Mouse (Mus musculus) midbrain, embryonic 14.5 days (tissue): ENCODE measurements around the gene Polr3h. TPM values are rescaled to one million over a fixed set of nuclear protein-coding genes. Genes with fewer than 3 reads are reported as not detected.

Source experiments
- ATAC-seq: fragments of 200-750 bp; cut with Nextera tagmentation; 2 replicates; pipeline ENCODE4 v1.8.0; 2017; ENCODE audit warnings: moderate number of reproducible peaks, moderate library complexity; ENCODE audit not compliant: low FRiP score, low TSS enrichment
- DNase-seq: peaks from one replicate; pipeline ENCODE4 v3.0.0-alpha.2; 2015
- H3K27ac ChIP-seq: fragments of 300-500 bp; sonication (generic); replicated peaks from 2 replicates; pipeline ENCODE4 v1.5.1; 2014; ENCODE audit warnings: mild to moderate bottlenecking, low read depth, low read length, moderate library complexity
- H3K27me3 ChIP-seq: fragments of 300-500 bp; sonication (generic); 2 replicates; pipeline ENCODE4 v1.6.1; 2014; ENCODE audit warnings: low read length, control low read depth, mixed read lengths; ENCODE audit not compliant: control insufficient read depth, insufficient read depth
- H3K36me3 ChIP-seq: fragments of 300-500 bp; sonication (generic); 2 replicates; pipeline ENCODE4 v1.6.1; 2014; ENCODE audit warnings: low read length, control low read depth; ENCODE audit not compliant: control insufficient read depth, insufficient read depth
- H3K4me1 ChIP-seq: fragments of 300-500 bp; sonication (generic); 2 replicates; pipeline ENCODE4 v1.6.1; 2014; ENCODE audit warnings: mild to moderate bottlenecking, antibody characterized with exemption, low read length, control low read depth; ENCODE audit not compliant: control insufficient read depth, insufficient read depth
- H3K4me2 ChIP-seq: fragments of 300-500 bp; sonication (generic); 2 replicates; pipeline ENCODE4 v1.6.1; 2014; ENCODE audit warnings: mild to moderate bottlenecking, low read length, moderate library complexity
- H3K4me3 ChIP-seq: fragments of 300-500 bp; sonication (generic); replicated peaks from 2 replicates; pipeline ENCODE4 v1.5.1; 2014; ENCODE audit warnings: low read depth, low read length
- H3K9ac ChIP-seq: fragments of 300-500 bp; sonication (generic); replicated peaks from 2 replicates; pipeline ENCODE4 v1.6.1; 2014; ENCODE audit warnings: mild to moderate bottlenecking, low read length, moderate library complexity
- H3K9me3 ChIP-seq: fragments of 300-500 bp; sonication (generic); 2 replicates; pipeline ENCODE4 v1.6.1; 2016; ENCODE audit warnings: low read length, control low read depth, mixed read lengths; ENCODE audit not compliant: control insufficient read depth
- WGBS: fragments of 180-500 bp; shearing (Covaris S2); extraction: QIAGEN DNeasy Blood & Tissue Kit; methylation state at CpG from one replicate; pipeline ENCODE4 v1.1.7; 2014; 5-methylcytosine and 5-hydroxymethylcytosine counted together
- polyA plus RNA-seq: library from polyadenylated mRNA; unstranded; fragments of >200 nt; fragmentation: Nextera tagmentation; extraction: Ambion mirVana; gene quantifications from 2 replicates; pipeline ENCODE4 v1.2.1, GENCODE M21; 2014

The Polr3h gene
- polyA plus RNA-seq, 1 experiment from 2014 or later: 74.2 TPM

DNA sequence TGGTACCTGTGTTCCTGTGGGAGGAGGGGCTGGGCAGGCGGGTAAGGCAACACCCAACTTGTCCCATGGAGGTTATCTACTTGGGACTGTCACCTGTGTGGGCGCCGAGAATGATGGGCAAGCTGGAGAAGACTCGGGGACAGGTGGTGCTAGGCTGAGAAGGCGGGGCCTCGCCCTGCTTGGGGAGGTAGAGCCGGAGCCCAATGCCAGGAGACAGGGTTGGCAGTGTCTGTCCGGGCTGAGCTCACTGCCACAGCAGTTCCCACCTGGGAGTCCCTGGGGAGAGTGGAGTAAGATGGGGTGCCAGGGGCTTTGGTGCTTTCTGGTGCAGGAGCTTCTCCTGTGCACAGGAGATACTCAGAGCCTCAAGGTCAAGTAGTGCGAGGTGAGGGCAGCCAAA is 76.9 kb downstream of the Polr3h start:
- no peaks in the 10 kb centered on the region for H3K27me3 ChIP-seq
- H3K36me3 ChIP-seq: peaks cover 42% of the 10 kb centered on the region
- H3K4me2 ChIP-seq: no peak overlapping the region
- H3K27ac ChIP-seq: no peak overlapping the region
- DNase-seq (no peak), ATAC-seq (no peak)
- 85% methylated on average over 9 of the region's 9 CpGs for WGBS
- no peak overlapping the region for H3K4me3 ChIP-seq
- H3K9me3 ChIP-seq: no peaks in the 10 kb centered on the region
- H3K9ac ChIP-seq: no peak overlapping the region
- H3K4me1 ChIP-seq: no peaks in the 10 kb centered on the region

DNA sequence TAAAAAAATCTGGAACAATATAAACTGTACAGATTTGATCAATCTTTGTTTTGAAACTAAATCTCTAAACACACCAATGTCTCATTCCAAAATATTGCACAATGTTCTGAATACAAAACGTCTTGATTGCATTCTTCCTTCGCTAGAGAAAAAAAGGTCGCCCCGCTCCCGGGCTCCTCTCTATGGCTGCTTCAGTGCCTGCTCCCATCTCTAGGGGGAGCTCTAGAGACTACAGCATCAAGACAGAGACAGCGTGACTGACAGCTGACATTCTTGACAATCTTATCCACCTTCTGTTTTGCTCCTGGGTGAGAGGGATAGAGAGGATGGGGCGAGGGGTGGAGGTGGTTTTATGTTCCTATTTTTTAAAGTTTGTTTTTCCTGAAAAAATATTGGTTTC is 77.7 kb downstream of the Polr3h start:
- DNase-seq (peak; percentile 71), ATAC-seq (no peak)
- H3K4me1 ChIP-seq: no peaks in the 10 kb centered on the region
- H3K9ac ChIP-seq: no peak overlapping the region
- no peaks in the 10 kb centered on the region for H3K9me3 ChIP-seq
- H3K4me3 ChIP-seq: no peak overlapping the region
- H3K27me3 ChIP-seq: no peaks in the 10 kb centered on the region
- WGBS: 39% methylated on average over 7 of the region's 7 CpGs
- peaks cover 42% of the 10 kb centered on the region for H3K36me3 ChIP-seq
- H3K27ac ChIP-seq: no peak overlapping the region
- no peak overlapping the region for H3K4me2 ChIP-seq

DNA sequence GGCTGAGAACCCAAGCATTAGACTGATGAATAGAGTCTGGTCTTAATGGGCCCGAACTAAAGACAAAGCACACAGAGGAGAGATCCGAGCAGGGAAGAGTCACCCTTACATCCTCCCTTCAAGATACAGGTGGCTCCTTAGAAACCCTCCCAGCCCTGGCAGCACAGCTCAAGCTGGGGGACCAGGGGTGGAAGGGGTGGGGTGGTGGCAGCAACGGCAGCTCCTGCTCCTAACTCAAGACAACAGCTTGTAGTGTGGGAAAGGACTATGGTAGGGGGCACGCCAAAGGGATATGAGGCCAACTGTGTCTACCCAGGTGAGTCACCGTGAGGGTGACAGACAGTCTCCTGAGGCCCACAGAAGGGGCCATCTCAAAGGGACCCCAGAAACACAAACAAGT is 78.2 kb downstream of the Polr3h start:
- H3K9me3 ChIP-seq: no peaks in the 10 kb centered on the region
- H3K4me3 ChIP-seq: no peak overlapping the region
- no peak overlapping the region for H3K9ac ChIP-seq
- H3K36me3 ChIP-seq: peaks cover 42% of the 10 kb centered on the region
- H3K27ac ChIP-seq: no peak overlapping the region
- DNase-seq (no peak), ATAC-seq (no peak)
- no peaks in the 10 kb centered on the region for H3K4me1 ChIP-seq
- H3K27me3 ChIP-seq: no peaks in the 10 kb centered on the region
- WGBS: 88% methylated on average over 5 of the region's 5 CpGs
- no peak overlapping the region for H3K4me2 ChIP-seq

DNA sequence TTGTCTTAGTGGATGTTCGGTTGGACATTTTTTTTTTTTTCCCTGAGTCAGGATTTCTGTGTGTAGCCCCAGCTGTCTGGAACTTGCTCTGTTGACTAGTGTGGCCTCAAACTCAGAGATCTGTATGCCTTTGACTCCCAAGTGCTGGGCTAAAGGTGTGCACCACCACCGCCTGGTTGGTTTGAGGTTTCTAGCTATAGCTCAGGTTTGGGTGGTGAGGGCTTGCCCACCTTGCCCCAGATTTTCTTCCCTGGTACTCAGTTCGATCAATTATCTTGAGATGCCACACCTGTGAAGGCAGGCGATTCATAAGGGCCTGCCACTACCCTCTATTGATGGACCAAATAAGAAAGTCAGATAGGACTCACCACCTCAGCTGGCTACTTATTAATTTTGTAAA is 78.9 kb downstream of the Polr3h start:
- Histone ChIP-seq H3K36me3 (peaks cover 39% of the 10 kb centered on the region), H3K4me3 (no peak overlapping the region), H3K27me3 (no peaks in the 10 kb centered on the region), H3K4me2 (no peak overlapping the region), H3K9me3 (no peaks in the 10 kb centered on the region), H3K9ac (no peak overlapping the region), H3K27ac (no peak overlapping the region), H3K4me1 (no peaks in the 10 kb centered on the region)
- DNase-seq (no peak), ATAC-seq (no peak)
- 93% methylated on average over 4 of the region's 4 CpGs for WGBS

DNA sequence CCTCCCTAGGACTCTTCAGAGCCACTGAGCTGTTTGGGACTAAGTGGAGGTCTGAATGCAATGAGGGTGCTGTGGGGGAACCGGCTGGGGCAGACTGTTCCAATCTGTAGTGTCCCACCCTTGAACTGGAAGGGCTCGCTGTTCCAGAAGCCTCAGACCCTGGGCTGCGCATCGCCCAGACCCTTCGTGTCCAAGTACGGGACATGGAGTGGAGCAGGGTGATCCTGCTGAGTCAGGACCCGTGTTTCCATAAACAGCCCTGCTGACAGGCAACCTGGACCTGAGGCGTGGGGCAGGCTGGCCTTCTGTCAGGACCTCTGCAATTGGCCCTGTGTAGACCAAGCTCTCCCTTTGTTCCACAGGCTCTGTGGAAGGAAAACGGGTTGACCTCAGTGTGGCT is 79.3 kb downstream of the Polr3h start:
- H3K27ac ChIP-seq: no peak overlapping the region
- no peak overlapping the region for H3K9ac ChIP-seq
- H3K9me3 ChIP-seq: no peaks in the 10 kb centered on the region
- H3K36me3 ChIP-seq: peaks cover 35% of the 10 kb centered on the region
- ATAC-seq (no peak), DNase-seq (no peak)
- no peak overlapping the region for H3K4me2 ChIP-seq
- WGBS: 90% methylated on average over 9 of the region's 9 CpGs
- H3K4me1 ChIP-seq: no peaks in the 10 kb centered on the region
- H3K27me3 ChIP-seq: no peaks in the 10 kb centered on the region
- no peak overlapping the region for H3K4me3 ChIP-seq

DNA sequence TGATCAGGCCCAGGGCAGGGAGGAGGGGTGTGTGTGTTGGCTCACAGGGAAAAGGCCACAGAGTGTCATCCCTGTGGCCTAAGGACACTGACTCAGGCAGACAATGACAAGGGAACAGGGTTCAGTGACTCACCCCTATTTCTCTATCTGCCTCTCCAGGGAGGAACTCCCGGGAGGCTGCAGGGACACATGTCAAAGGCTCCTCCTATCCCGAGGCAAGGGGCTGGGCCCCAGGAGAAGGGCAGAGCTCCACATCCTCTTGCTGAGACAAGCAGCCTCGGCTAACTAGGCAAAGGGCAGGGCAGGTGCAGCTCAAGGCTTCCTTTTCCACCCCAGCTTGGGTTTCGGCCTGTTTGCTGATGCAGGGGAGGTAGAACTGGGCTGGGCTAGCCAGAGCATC is 80.3 kb downstream of the Polr3h start:
- Histone ChIP-seq H3K4me3 (no peak overlapping the region), H3K36me3 (peaks cover 24% of the 10 kb centered on the region), H3K4me2 (no peak overlapping the region), H3K9ac (no peak overlapping the region), H3K27me3 (no peaks in the 10 kb centered on the region), H3K27ac (no peak overlapping the region), H3K9me3 (no peaks in the 10 kb centered on the region), H3K4me1 (no peaks in the 10 kb centered on the region)
- no peak for ATAC-seq
- DNase-seq: no peak
- 42% methylated on average over 4 of the region's 4 CpGs for WGBS

DNA sequence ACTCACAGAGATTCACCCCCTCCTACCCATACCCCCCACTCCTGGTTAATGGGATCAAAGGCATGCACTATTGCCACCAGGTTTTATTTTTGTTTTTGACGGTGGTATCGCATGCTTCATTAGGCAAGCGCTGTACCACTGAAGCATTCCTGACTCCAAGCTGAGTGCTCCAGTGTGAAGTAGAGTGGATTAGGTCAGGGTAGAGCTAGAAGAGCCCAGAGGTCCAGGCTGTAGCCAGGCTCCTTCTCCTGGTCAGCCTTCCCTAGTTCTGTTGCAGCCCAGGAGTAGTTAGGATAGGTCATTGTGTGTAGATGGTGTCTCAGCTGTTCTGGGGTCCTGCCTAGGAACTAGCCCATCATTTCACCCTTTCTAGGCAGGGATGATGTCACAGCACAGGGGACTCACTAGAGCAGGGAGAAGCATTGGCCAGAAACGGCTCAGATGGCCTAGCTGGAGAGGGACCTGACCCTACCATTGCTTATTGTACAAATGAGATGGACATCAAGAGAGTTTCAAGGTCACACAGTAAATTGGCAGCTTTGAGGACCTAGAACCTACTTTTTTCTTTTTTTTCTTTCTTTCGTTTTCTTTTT is 80.9 kb downstream of the Polr3h start:
- no peaks in the 10 kb centered on the region for H3K27me3 ChIP-seq
- ATAC-seq: no peak
- no peak overlapping the region for H3K4me3 ChIP-seq
- H3K9ac ChIP-seq: no peak overlapping the region
- 76% methylated on average over 5 of the region's 5 CpGs for WGBS
- no peak for DNase-seq
- no peak overlapping the region for H3K27ac ChIP-seq
- H3K4me2 ChIP-seq: no peak overlapping the region
- no peaks in the 10 kb centered on the region for H3K9me3 ChIP-seq
- no peaks in the 10 kb centered on the region for H3K4me1 ChIP-seq
- peaks cover 18% of the 10 kb centered on the region for H3K36me3 ChIP-seq

DNA sequence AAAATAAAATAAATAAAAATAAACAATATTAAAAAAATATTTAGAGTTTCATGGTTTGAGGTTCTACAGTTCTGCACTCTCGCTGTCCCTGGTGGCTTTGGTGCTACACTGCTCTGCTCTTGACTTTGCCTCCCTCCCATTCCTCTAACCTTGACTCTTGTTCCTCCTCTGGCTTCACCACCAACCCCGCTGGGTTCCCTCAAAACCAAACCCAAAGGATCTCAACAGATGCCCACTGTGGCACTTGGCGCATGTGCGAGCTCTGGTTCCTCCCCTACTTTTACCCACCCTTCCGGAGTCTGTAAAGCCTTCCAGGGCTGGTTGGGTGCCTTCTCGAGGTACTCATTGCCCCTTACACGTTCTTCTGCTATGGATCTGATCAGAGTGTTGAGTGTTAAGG is 83.8 kb downstream of the Polr3h start:
- Histone ChIP-seq H3K4me2 (no peak overlapping the region), H3K9ac (no peak overlapping the region), H3K9me3 (no peaks in the 10 kb centered on the region), H3K27me3 (no peaks in the 10 kb centered on the region), H3K4me3 (no peak overlapping the region), H3K27ac (no peak overlapping the region), H3K36me3 (0 out of 2 replicates have a peak, but pooled peaks cover 4% of the 10 kb centered on the region), H3K4me1 (no peaks in the 10 kb centered on the region)
- DNase-seq: no peak
- 82% methylated on average over 7 of the region's 7 CpGs for WGBS
- ATAC-seq: no peak

DNA sequence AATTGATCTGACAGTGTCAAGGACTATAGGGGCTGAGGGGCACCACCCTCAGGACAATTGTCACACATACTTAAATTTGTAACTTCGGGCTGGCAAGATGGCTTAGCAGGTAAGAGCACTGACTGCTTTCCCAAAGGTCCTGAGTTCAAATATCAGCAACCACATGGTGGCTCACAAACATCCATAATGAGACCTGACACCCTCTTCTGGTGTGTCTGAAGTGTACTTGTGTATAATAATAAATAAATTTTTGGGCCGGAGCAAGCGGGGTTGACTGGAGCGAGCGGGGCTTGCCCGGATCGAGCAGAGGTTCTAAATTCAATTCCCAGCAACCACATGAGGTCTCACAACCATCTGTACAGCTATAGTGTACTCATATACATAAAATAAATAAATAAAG is 85.7 kb downstream of the Polr3h start:
- H3K27ac ChIP-seq: no peak overlapping the region
- H3K4me3 ChIP-seq: no peak overlapping the region
- H3K9me3 ChIP-seq: no peaks in the 10 kb centered on the region
- H3K27me3 ChIP-seq: 0 out of 2 replicates have a peak, but pooled peaks cover 5% of the 10 kb centered on the region
- no peaks in the 10 kb centered on the region for H3K36me3 ChIP-seq
- no peak for DNase-seq
- no peak overlapping the region for H3K9ac ChIP-seq
- H3K4me1 ChIP-seq: peaks cover 4% of the 10 kb centered on the region; the same call in 1 of the 2 replicates
- no peak for ATAC-seq
- 92% methylated on average over 7 of the region's 7 CpGs for WGBS
- no peak overlapping the region for H3K4me2 ChIP-seq
